Mouse (Mus musculus) lung, adult 2 months (tissue): ENCODE results near the gene Gm17482. TPM values are rescaled to one million over a fixed set of nuclear protein-coding genes. Genes with fewer than 3 reads are reported as not detected.

Experiments used
- DNase-seq: peaks from one replicate; pipeline ENCODE4 v3.0.0; 2022
- H3K4me1 ChIP-seq: fragments of 200-500 bp; 2 replicates; pipeline ENCODE4 v1.6.1; 2011; ENCODE audit warnings: low read length; ENCODE audit not compliant: control insufficient read depth, insufficient read depth
- H3K4me3 ChIP-seq: fragments of 200-500 bp; replicated peaks from 2 replicates; pipeline ENCODE3; 2011; ENCODE audit warnings: low read depth, mild to moderate bottlenecking, control low read depth, low read length; ENCODE audit errors: extremely low read depth
- CTCF ChIP-seq: fragments of 200-500 bp; IDR thresholded peaks from 2 replicates; pipeline ENCODE4 v1.5.1; 2011; ENCODE audit warnings: mild to moderate bottlenecking, low read length, control low read depth; ENCODE audit not compliant: insufficient read depth
- POLR2A ChIP-seq: fragments of 200-500 bp; IDR thresholded peaks from 2 replicates; pipeline ENCODE4 v1.6.1; 2011; ENCODE audit warnings: low read depth, mild to moderate bottlenecking, control low read depth, low read length, borderline replicate concordance; ENCODE audit errors: extremely low read depth
- WGBS: fragments of 180-500 bp; shearing (Covaris S2); methylation state at CpG from one replicate; pipeline ENCODE4 v1.1.7; 2018; 5-methylcytosine and 5-hydroxymethylcytosine counted together
- polyA plus RNA-seq: library from polyadenylated mRNA; depleted of rRNA; stranded (reverse); fragments of >200 nt; gene quantifications from 2 replicates; pipeline ENCODE4 v1.2.3, GENCODE M21; 2012

Gene Gm17482
- polyA plus RNA-seq, 1 experiment = not detected

- 88% methylated on average over 10 of the region's 10 CpGs for WGBS
- no peaks in the 10 kb centered on the region for H3K4me1 ChIP-seq
- no peak for DNase-seq
- no peak for TF ChIP-seq POLR2A
- H3K4me3 ChIP-seq = no peak overlapping the region
Observed at GRCm38 (mm10) chr6:115268551-115269385, 41.6 kb downstream of the Gm17482 start.

- H3K4me1 ChIP-seq = no peaks in the 10 kb centered on the region
- 69% methylated on average over 5 of the region's 5 CpGs for WGBS
- no peak for TF ChIP-seq CTCF
- no peak for TF ChIP-seq POLR2A
Observed at GRCm38 (mm10) chr6:115269561-115269960, 42.4 kb downstream of the Gm17482 start.

GRCm38 (mm10) chr6:115270085-115270484 is 42.9 kb downstream of the Gm17482 start:
- WGBS = 46% methylated on average over 2 of the region's 2 CpGs
- no peak for DNase-seq
- H3K4me1 ChIP-seq = no peaks in the 10 kb centered on the region
- H3K4me3 ChIP-seq = no peak overlapping the region
- TF ChIP-seq POLR2A = no peak
- no peak for TF ChIP-seq CTCF

More at GRCm38 (mm10) chr6:115269561-115269960, 42.4 kb downstream of the Gm17482 start:
- no peak for DNase-seq
- H3K4me3 ChIP-seq = no peak overlapping the region

- H3K4me3 ChIP-seq = no peak overlapping the region
- WGBS = 76% methylated on average over 3 of the region's 3 CpGs
- no peak for TF ChIP-seq CTCF
- TF ChIP-seq POLR2A = no peak
- DNase-seq = no peak
- no peaks in the 10 kb centered on the region for H3K4me1 ChIP-seq
Observed at GRCm38 (mm10) chr6:115271326-115271725, 44.2 kb downstream of the Gm17482 start.

GRCm38 (mm10) chr6:115271866-115272271 is 44.7 kb downstream of the Gm17482 start:
- no peak overlapping the region for H3K4me3 ChIP-seq
- peak; percentile 33 for DNase-seq
- no peaks in the 10 kb centered on the region for H3K4me1 ChIP-seq
- WGBS = 7% methylated on average over 4 of the region's 4 CpGs
- TF ChIP-seq CTCF (no peak), POLR2A (no peak)

GRCm38 (mm10) chr6:115273346-115273745 is 46.2 kb downstream of the Gm17482 start:
- no peak overlapping the region for H3K4me3 ChIP-seq
- H3K4me1 ChIP-seq = no peaks in the 10 kb centered on the region
- DNase-seq = no peak
- 83% methylated on average over 10 of the region's 10 CpGs for WGBS
- no peak for TF ChIP-seq CTCF
- TF ChIP-seq POLR2A = no peak

GRCm38 (mm10) chr6:115274705-115275104 is 47.6 kb downstream of the Gm17482 start:
- Histone ChIP-seq H3K4me1 (no peaks in the 10 kb centered on the region), H3K4me3 (no peak overlapping the region)
- no peak for TF ChIP-seq CTCF
- TF ChIP-seq POLR2A = no peak
- WGBS = 56% methylated on average over 9 of the region's 9 CpGs
- no peak for DNase-seq

GRCm38 (mm10) chr6:115275116-115275815 is 48.1 kb downstream of the Gm17482 start:
- Histone ChIP-seq H3K4me1 (no peaks in the 10 kb centered on the region), H3K4me3 (no peak overlapping the region)
- no peak for DNase-seq
- TF ChIP-seq POLR2A = no peak
- no peak for TF ChIP-seq CTCF
- whole genome bisulfite sequencing = 78% methylated on average over 10 of the region's 10 CpGs

- 60% methylated on average over 8 of the region's 8 CpGs for WGBS
- TF ChIP-seq POLR2A = no peak
- TF ChIP-seq CTCF = no peak
- no peaks in the 10 kb centered on the region for H3K4me1 ChIP-seq
- no peak overlapping the region for H3K4me3 ChIP-seq
- no peak for DNase-seq
Observed at GRCm38 (mm10) chr6:115278086-115278485, 50.9 kb downstream of the Gm17482 start.
